8 mouse cellular contexts compared by ENCODE assay signal in genomic region chr17:34186885-34187260, GRCm38 (mm10). TPM values are rescaled to one million over a fixed set of nuclear protein-coding genes. Genes with fewer than 3 reads are reported as not detected.
A peak's percentile ranks its signal among the peaks of the same experiment; 100 is the strongest.
DNase-seq lines count a peak whose midpoint lies in the region; ATAC-seq and TF ChIP-seq lines count a peak whose summit lies in the region.

No protein-coding gene starts in this region.

- no peak for TF ChIP-seq CTCF in layer of hippocampus, adult 2 months (conservative IDR thresholded peaks at IDR 0.05)
- TF ChIP-seq CTCF in embryonic fibroblast, embryonic 13.5 days (IDR thresholded peaks at IDR 0.05; ENCODE audit: borderline replicate concordance, insufficient read depth, low read length), result no peak

- 2% methylated on average over 14 of the region's 14 CpGs for WGBS in limb, embryonic 12.5 days
- WGBS in neural tube, embryonic 15.5 days, result 3% methylated on average over 14 of the region's 14 CpGs

- no peaks in the 10 kb centered on the region for H3K36me3 ChIP-seq in limb, embryonic 12.5 days
- no peaks in the 10 kb centered on the region for H3K36me3 ChIP-seq in neural tube, embryonic 15.5 days

- peak overlapping the region; percentile 73 for H3K27ac ChIP-seq in layer of hippocampus, adult 2 months
- no peak overlapping the region for H3K27ac ChIP-seq in embryonic fibroblast, embryonic 13.5 days (ENCODE audit: insufficient read depth, low read length)
- no peak overlapping the region for H3K27ac ChIP-seq in limb, embryonic 12.5 days
- 0 out of 2 replicates have a peak overlapping the region, but pooled peaks have one; percentile 23 for H3K27ac ChIP-seq in neural tube, embryonic 15.5 days (replicated peaks)

- no peaks in the 10 kb centered on the region for H3K9me3 ChIP-seq in limb, embryonic 12.5 days
- no peaks in the 10 kb centered on the region for H3K9me3 ChIP-seq in neural tube, embryonic 15.5 days (replicated peaks)

- no peak for DNase-seq in layer of hippocampus, adult 2 months (ENCODE audit: low spot score in 2 of 2)
- no peak for DNase-seq in layer of hippocampus, postnatal 36 days
- no peak for DNase-seq in gastrocnemius, postnatal 4 days (ENCODE audit: low spot score in 2 of 2)
- no peak for DNase-seq in gastrocnemius, postnatal 25 days
- DNase-seq in cerebellum, adult 18-20 months, result no peak

- no peak for TF ChIP-seq POLR2A in embryonic fibroblast, embryonic 13.5 days (IDR thresholded peaks at IDR 0.05; ENCODE audit: low read depth, low read length)

- H3K4me1 ChIP-seq in embryonic fibroblast, embryonic 13.5 days (ENCODE audit: control insufficient read depth, insufficient read depth, low read length), result no peaks in the 10 kb centered on the region
- peaks cover 11% of the 10 kb centered on the region for H3K4me1 ChIP-seq in limb, embryonic 12.5 days (replicated peaks)
- H3K4me1 ChIP-seq in neural tube, embryonic 15.5 days, result peaks cover 18% of the 10 kb centered on the region

- H3K9ac ChIP-seq in limb, embryonic 12.5 days (replicated peaks), result peak overlapping the region; percentile 57
- peak overlapping the region; percentile 47 for H3K9ac ChIP-seq in neural tube, embryonic 15.5 days (replicated peaks)

- peaks cover 92% of the 10 kb centered on the region for H3K27me3 ChIP-seq in limb, embryonic 12.5 days
- peaks cover 76% of the 10 kb centered on the region for H3K27me3 ChIP-seq in neural tube, embryonic 15.5 days (replicated peaks)

- peak overlapping the region; percentile 67 for H3K4me3 ChIP-seq in layer of hippocampus, adult 2 months
- peak overlapping the region; percentile 68 for H3K4me3 ChIP-seq in embryonic fibroblast, embryonic 13.5 days (ENCODE audit: insufficient read depth, low read length)
- peak overlapping the region; percentile 52 for H3K4me3 ChIP-seq in limb, embryonic 12.5 days (replicated peaks)
- H3K4me3 ChIP-seq in neural tube, embryonic 15.5 days (replicated peaks), result peak overlapping the region; percentile 52

- H3K4me2 ChIP-seq in limb, embryonic 12.5 days, result peak overlapping the region; percentile 85
- peak overlapping the region; percentile 93 for H3K4me2 ChIP-seq in neural tube, embryonic 15.5 days

- ATAC-seq in limb, embryonic 12.5 days (ENCODE audit: insufficient number of reproducible peaks, insufficient read depth, low FRiP score, low TSS enrichment, low read depth), result peak; percentile 67
- ATAC-seq in neural tube, embryonic 15.5 days (ENCODE audit: low FRiP score), result peak; percentile 57; the same call in 1 of the 2 replicates

RNA-seq across cellular contexts. Expression of gene Tap1, which starts 0.5 kb away (rescaled TPM):
- 1 to 10 TPM; 3.3 to 3.4 TPM for total RNA-seq in layer of hippocampus, adult 2 months (2021)
- total RNA-seq in layer of hippocampus, postnatal 36 days (2021), result 1 to 10 TPM; 3.4 to 3.5 TPM
- polyA plus RNA-seq in embryonic fibroblast, embryonic 13.5 days (2011; ENCODE audit: insufficient read length, low read depth, missing spikeins), result 17.8 TPM in 2 replicates
- 4.1 and 5.7 TPM in 2 replicates for polyA plus RNA-seq in limb, embryonic 12.5 days (2016; fragmentation: Nextera tagmentation; extraction: Ambion mirVana)
- polyA plus RNA-seq in neural tube, embryonic 15.5 days (2015; fragmentation: Nextera tagmentation; extraction: Ambion mirVana), result 3.5 and 12.0 TPM in 2 replicates
- 1 to 10 TPM; 4.4 to 5.4 TPM for total RNA-seq in gastrocnemius, postnatal 4 days (2021)
- 1 to 10 TPM; 1.4 to 1.5 TPM for total RNA-seq in gastrocnemius, postnatal 25 days (2021)

RNA-seq across cellular contexts. Expression of gene Psmb9, which starts 0.7 kb away (rescaled TPM):
- total RNA-seq in layer of hippocampus, adult 2 months (2021), result 1 to 10 TPM; 2.1 to 3.6 TPM
- total RNA-seq in layer of hippocampus, postnatal 36 days (2021), result 1 to 10 TPM; 1.2 to 1.7 TPM
- 2.7 and 11.9 TPM in 2 replicates for polyA plus RNA-seq in embryonic fibroblast, embryonic 13.5 days (2011; ENCODE audit: insufficient read length, low read depth, missing spikeins)
- 2.4 and 2.5 TPM in 2 replicates for polyA plus RNA-seq in limb, embryonic 12.5 days (2016; fragmentation: Nextera tagmentation; extraction: Ambion mirVana)
- 2.1 and 35.0 TPM in 2 replicates for polyA plus RNA-seq in neural tube, embryonic 15.5 days (2015; fragmentation: Nextera tagmentation; extraction: Ambion mirVana)
- 1 to 10 TPM; 1.6 to 4.1 TPM for total RNA-seq in gastrocnemius, postnatal 4 days (2021)
- 1 to 10 TPM; 1.3 to 3.1 TPM for total RNA-seq in gastrocnemius, postnatal 25 days (2021)

RNA-seq across cellular contexts. Expression of gene Psmb8, which starts 10.6 kb away (rescaled TPM):
- total RNA-seq in layer of hippocampus, adult 2 months (2021), result 1 to 10 TPM; 2.7 TPM
- total RNA-seq in layer of hippocampus, postnatal 36 days (2021), result 1 to 10 TPM; 2.7 to 3.2 TPM
- polyA plus RNA-seq in embryonic fibroblast, embryonic 13.5 days (2011; ENCODE audit: insufficient read length, low read depth, missing spikeins), result 16.1 and 18.8 TPM in 2 replicates
- 2.1 and 3.1 TPM in 2 replicates for polyA plus RNA-seq in limb, embryonic 12.5 days (2016; fragmentation: Nextera tagmentation; extraction: Ambion mirVana)
- 3.8 and 80.4 TPM in 2 replicates for polyA plus RNA-seq in neural tube, embryonic 15.5 days (2015; fragmentation: Nextera tagmentation; extraction: Ambion mirVana)
- 1 to 10 TPM; 4.3 to 6.1 TPM for total RNA-seq in gastrocnemius, postnatal 4 days (2021)
- 1 to 10 TPM; 2.9 to 4.8 TPM for total RNA-seq in gastrocnemius, postnatal 25 days (2021)

RNA-seq across cellular contexts. Expression of gene Tap2, which starts 16.5 kb away (rescaled TPM):
- 1 to 10 TPM; 7.8 to 9.3 TPM for total RNA-seq in layer of hippocampus, adult 2 months (2021)
- 10 to 100 TPM in 1 of 2 experiments, 1 to 10 TPM in 1; 8.5 to 10.3 TPM for total RNA-seq in layer of hippocampus, postnatal 36 days (2021)
- 25.6 and 25.7 TPM in 2 replicates for polyA plus RNA-seq in embryonic fibroblast, embryonic 13.5 days (2011; ENCODE audit: insufficient read length, low read depth, missing spikeins)
- polyA plus RNA-seq in limb, embryonic 12.5 days (2016; fragmentation: Nextera tagmentation; extraction: Ambion mirVana), result 1.5 and 1.7 TPM in 2 replicates
- polyA plus RNA-seq in neural tube, embryonic 15.5 days (2015; fragmentation: Nextera tagmentation; extraction: Ambion mirVana), result 1.9 and 15.0 TPM in 2 replicates
- 1 to 10 TPM; 8.1 to 8.3 TPM for total RNA-seq in gastrocnemius, postnatal 4 days (2021)
- 1 to 10 TPM; 4.3 to 5.1 TPM for total RNA-seq in gastrocnemius, postnatal 25 days (2021)

RNA-seq across cellular contexts. Expression of gene H2-DMb1, which starts 34.0 kb away (rescaled TPM):
- 1 to 10 TPM; 1.8 to 2.5 TPM for total RNA-seq in layer of hippocampus, adult 2 months (2021)
- 1 to 10 TPM in 1 of 2 experiments, under 1 TPM in 1; 0.95 to 1.7 TPM for total RNA-seq in layer of hippocampus, postnatal 36 days (2021)
- polyA plus RNA-seq in embryonic fibroblast, embryonic 13.5 days (2011; ENCODE audit: insufficient read length, low read depth, missing spikeins), result 2.2 and 2.4 TPM in 2 replicates
- 1.2 and 1.3 TPM in 2 replicates for polyA plus RNA-seq in limb, embryonic 12.5 days (2016; fragmentation: Nextera tagmentation; extraction: Ambion mirVana)
- 0.29 and 4.2 TPM in 2 replicates for polyA plus RNA-seq in neural tube, embryonic 15.5 days (2015; fragmentation: Nextera tagmentation; extraction: Ambion mirVana)
- 1 to 10 TPM in 1 of 2 experiments, under 1 TPM in 1; 0.70 to 1.4 TPM for total RNA-seq in gastrocnemius, postnatal 4 days (2021)
- total RNA-seq in gastrocnemius, postnatal 25 days (2021), result 1 to 10 TPM in 1 of 2 experiments, under 1 TPM in 1; 0.43 to 1.2 TPM

Comparison
In these comparisons a context has a peak if more than half of its experiments do, and no peak if none do; other contexts are left out.
1. H3K27ac ChIP-seq: peak in layer of hippocampus, adult 2 months (single experiment) and neural tube, embryonic 15.5 days (single experiment); none in embryonic fibroblast, embryonic 13.5 days (single experiment) and limb, embryonic 12.5 days (single experiment).
2. Peak in every context shown above with its lines, with median percentiles within 50 percentile points of each other: H3K4me3 ChIP-seq.